Mouse (Mus musculus) embryonic facial prominence, embryonic 14.5 days (tissue): ENCODE measurements around the gene Gm21870. TPM values are rescaled to one million over a fixed set of nuclear protein-coding genes. Genes with fewer than 3 reads are reported as not detected.
"Not testable (repeated sequence)": the region's sequence is repeated elsewhere in the genome, so short reads cannot be mapped to it uniquely, and the experiment has no call there.

ENCODE experiments used
- ATAC-seq: fragments of 200-750 bp; cut with Nextera tagmentation; 2 replicates; pipeline ENCODE4 v1.8.0; 2017; ENCODE audit warnings: low read depth, moderate number of reproducible peaks, moderate TSS enrichment
- DNase-seq: peaks from one replicate; pipeline ENCODE4 v3.0.0-alpha.2; 2015; ENCODE audit warnings: low spot score
- H3K27ac ChIP-seq: fragments of 300-500 bp; sonication (generic); replicated peaks from 2 replicates; pipeline ENCODE4 v1.5.1; 2014; ENCODE audit warnings: low read depth, mild to moderate bottlenecking, low read length, moderate library complexity
- H3K27me3 ChIP-seq: fragments of 300-500 bp; sonication (generic); replicated peaks from 2 replicates; pipeline ENCODE4 v1.6.1; 2014; ENCODE audit warnings: low read length; ENCODE audit not compliant: control insufficient read depth, insufficient read depth
- H3K36me3 ChIP-seq: fragments of 300-500 bp; sonication (generic); 2 replicates; pipeline ENCODE4 v1.6.1; 2014; ENCODE audit warnings: low read length, mixed read lengths; ENCODE audit not compliant: control insufficient read depth, insufficient read depth
- H3K4me1 ChIP-seq: fragments of 300-500 bp; sonication (generic); 2 replicates; pipeline ENCODE4 v1.6.1; 2014; ENCODE audit warnings: antibody characterized with exemption, low read length; ENCODE audit not compliant: control insufficient read depth, insufficient read depth
- H3K4me2 ChIP-seq: fragments of 300-500 bp; sonication (generic); 2 replicates; pipeline ENCODE4 v1.6.1; 2014; ENCODE audit warnings: low read depth, mild to moderate bottlenecking, low read length, moderate library complexity, mixed read lengths
- H3K4me3 ChIP-seq: fragments of 300-500 bp; sonication (generic); 2 replicates; pipeline ENCODE4 v1.5.1; 2014; ENCODE audit warnings: low read depth, mild to moderate bottlenecking, low read length
- H3K9ac ChIP-seq: fragments of 300-500 bp; sonication (generic); 2 replicates; pipeline ENCODE4 v1.6.1; 2014; ENCODE audit warnings: low read depth, mild to moderate bottlenecking, low read length, moderate library complexity, mixed read lengths
- H3K9me3 ChIP-seq: fragments of 300-500 bp; sonication (generic); 2 replicates; pipeline ENCODE4 v1.6.1; 2016; ENCODE audit warnings: low read length; ENCODE audit not compliant: control insufficient read depth
- WGBS: fragments of 180-500 bp; shearing (Covaris S2); extraction: QIAGEN DNeasy Blood & Tissue Kit; methylation state at CpG from one replicate; pipeline ENCODE4 v1.1.7; 2014; 5-methylcytosine and 5-hydroxymethylcytosine counted together
- polyA plus RNA-seq: library from polyadenylated mRNA; unstranded; fragments of >200 nt; fragmentation: Nextera tagmentation; extraction: Ambion mirVana; gene quantifications from 2 replicates; pipeline ENCODE4 v1.2.1, GENCODE M21; 2014

Gm21870 gene
- not detected in 2 replicates for polyA plus RNA-seq

DNA sequence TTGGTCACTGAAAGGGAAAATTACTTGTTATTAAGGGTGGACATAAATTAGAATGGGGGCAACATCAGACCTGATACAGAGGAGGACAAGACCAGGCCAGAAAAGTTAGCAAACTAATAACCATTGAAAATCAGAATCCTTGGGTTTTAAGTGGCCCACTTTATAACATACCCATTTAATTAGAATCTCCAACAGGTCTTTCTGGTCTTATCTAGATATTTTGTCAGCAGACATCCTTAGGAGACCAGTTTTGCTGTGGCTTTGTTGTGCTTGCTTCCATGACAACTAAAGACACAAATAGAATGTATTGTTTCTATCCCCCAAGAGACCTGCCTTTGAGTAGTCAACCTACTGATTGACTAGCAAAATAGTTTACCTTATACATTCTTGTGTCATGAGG, at the start of gene Gm21870:
Gene Gm21870 (minus strand): TSS at position 101 of the 400 bp plus-strand sequence.
- not testable (repeated sequence) for H3K4me1 ChIP-seq, H3K4me2 ChIP-seq, H3K4me3 ChIP-seq, ATAC-seq, H3K9ac ChIP-seq, H3K27me3 ChIP-seq, H3K27ac ChIP-seq, DNase-seq, H3K36me3 ChIP-seq, H3K9me3 ChIP-seq

DNA sequence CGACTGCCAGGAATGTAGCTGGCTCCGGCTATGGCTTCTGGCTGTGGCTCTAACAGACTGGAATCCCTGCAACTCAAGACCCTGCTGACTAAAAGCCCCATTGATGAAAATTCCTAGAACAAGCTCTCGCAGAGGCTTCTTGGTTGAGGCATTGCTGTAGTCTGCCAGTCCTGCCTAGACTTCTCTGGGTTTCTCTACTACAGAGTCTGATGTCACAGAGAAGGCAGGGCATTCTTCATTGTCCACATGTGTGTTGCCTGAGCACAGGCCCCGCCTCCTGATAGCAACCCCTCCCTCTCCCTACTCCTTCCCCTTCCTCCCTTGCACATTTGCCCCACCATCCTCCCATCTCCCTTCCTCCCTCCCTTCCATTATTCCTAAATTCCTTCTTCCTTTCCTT, 30.2 kb downstream of the Gm21870 start, which contains the start of gene Btbd35f6:
Gene Btbd35f6 (minus strand): TSS at position 101 of the 400 bp plus-strand sequence.
- not testable (repeated sequence) for ATAC-seq, H3K9me3 ChIP-seq, H3K4me2 ChIP-seq, H3K4me1 ChIP-seq, H3K27ac ChIP-seq, H3K4me3 ChIP-seq, H3K27me3 ChIP-seq, DNase-seq, H3K36me3 ChIP-seq, H3K9ac ChIP-seq
- no CpG with 5 or more reads among the region's 4 CpGs for WGBS

Other genes with a start within 250 kb of the Gm21870 start
- gene Btbd35f6, start 30.3 kb downstream of the Gm21870 start, polyA plus RNA-seq = not detected in 2 replicates
- not detected in 2 replicates for gene Btbd35f9, start 174.7 kb upstream of the Gm21870 start, polyA plus RNA-seq